Mouse (Mus musculus) heart, postnatal 36 days (tissue): ENCODE measurements around the gene Jph3. TPM values are rescaled to one million over a fixed set of nuclear protein-coding genes. Genes with fewer than 3 reads are reported as not detected.

Experiments used
- DNase-seq, 2 experiments: peaks; one replicate each; pipeline ENCODE4 v3.0.0; 2021 to 2022
- intact Hi-C: fragments of 180-260 bp; cut with DNase I; formaldehyde crosslinking; loops from one replicate; pipeline ENCODE4 v1.15.1; 2025
- total RNA-seq, 2 experiments: library from RNA; stranded (reverse); gene quantifications; 2 replicates each; pipeline ENCODE4 v1.2.3; 2021

The Jph3 gene
- total RNA-seq, 2 experiments from 2014 or later: 0.08 TPM; not detected in 1

DNA sequence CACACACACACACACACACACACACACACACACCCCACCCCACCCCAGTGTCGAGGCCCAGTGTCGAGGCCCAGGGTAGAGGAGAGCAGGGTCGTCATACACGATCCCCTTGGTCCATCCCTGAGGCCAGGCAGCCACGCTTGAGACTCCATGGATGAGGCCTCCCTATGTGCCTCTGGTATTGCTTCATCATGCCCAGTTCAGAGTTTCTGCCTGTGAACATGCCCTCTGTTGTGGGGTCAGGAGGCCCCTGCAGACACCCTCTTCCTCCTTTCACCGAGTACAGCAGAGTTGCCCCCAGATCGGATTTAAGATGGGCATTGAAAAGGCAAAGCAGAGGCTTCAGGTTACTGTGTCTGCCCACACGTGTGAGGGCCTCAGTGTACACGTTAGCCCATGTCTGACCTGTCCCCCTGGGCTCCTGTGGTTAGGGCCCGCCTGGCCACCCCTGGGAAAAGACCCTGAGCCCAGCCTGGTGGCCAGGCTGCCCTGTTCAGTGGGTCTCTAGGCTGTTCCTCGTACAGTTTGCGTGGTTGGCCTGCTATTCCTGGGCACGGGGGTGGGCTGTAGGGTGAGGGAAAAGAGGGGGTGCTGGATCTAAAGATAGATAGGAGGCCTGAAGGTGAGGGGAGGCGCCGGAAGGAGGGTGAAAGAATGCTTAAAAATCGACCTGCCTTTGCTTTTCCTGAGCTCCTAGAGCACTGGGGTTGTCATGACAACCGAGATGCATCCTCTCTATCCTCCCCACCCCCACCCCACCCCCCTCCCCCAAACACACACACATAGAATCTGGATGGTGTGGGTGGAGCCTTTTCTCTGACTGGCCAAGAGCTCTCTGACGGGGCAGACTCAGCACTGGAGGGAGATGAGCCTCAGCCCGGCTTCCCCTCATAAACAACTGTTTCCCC lies 41.7 kb downstream of the Jph3 start:
- intact Hi-C loops: no loop called here
- DNase-seq: no peak

DNA sequence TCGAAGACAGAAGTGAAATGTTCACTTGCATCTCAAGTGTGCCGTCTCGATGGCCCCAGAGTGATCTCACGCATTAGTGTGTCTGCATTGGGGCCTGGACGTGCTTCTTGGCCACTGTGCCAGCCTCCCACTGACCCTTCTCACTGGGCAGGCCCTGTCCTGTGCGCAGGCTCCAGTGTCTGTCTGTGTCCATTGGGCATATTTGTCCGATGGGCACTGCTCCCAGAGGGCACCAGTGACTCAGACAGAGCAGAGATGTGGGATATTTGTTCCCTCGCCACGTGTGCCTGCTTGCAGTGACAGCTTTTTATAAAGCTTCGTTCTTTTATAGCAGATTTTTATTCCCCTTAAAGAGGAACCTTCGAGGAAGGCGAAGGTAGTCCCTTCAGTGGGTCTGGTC lies 44.5 kb downstream of the Jph3 start:
- no peak for DNase-seq
- intact Hi-C loops: no loop called here

DNA sequence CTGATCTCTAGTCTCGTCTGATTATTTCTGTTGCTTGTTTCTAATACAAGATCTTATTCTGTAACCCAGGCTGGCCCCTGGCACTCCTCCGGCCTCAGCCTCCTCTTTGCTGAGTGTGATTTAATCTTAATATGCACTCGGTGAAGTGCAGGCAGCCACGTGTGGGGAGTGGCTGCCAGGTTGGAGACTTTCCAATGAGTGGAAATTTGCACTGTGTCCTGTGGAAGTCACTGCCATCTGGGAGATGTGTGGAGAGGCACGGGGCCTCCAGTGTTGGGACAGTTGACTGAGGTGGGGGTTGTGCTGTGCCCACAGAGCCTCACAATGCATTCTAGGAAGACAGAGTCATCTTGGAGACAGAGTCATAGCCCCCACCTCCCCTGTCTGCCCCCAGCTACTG lies 53.1 kb downstream of the Jph3 start:
- intact Hi-C loops: no loop called here
- DNase-seq: no peak

DNA sequence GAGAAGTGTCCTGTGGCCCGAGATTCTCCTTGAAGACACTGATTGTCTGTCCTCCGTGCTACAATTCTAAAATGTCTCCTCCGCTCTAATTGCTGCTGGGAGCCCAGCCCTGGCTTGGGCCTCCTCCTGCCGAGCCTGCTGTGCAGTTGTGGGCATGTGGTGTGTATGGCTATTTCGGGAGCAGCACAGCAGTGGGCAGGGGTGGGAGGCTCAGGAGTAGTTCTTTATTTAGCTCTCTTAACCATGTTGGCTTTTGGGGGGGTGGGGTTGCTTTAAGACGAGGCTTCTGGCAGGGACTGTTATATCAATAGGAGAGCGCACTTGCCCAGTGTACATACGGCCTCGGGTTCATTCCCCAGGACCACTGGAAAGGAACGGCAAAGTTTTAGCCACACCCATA lies 57.1 kb downstream of the Jph3 start:
- peak in 1 of 2 experiments; percentile 12 for DNase-seq

DNA sequence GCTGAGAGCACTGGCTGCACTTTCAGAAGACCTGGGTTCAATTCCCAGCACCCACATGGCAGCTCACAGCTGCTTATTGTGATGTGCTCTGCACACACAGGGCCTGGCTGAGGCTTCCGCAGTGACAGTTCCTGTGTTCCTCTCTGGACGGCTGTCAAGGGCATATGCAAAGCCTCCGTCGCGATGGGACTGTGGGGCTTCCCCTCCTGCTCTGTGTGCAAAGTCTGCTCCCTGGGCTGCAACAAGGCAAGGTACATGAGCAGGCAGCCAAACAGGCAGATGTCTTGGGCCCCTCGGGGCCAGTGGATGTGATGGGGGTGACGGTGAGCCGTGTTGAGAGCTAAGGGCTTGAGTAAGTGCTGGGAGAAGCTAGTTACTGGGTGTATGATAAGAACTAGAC lies 59.4 kb downstream of the Jph3 start:
- intact Hi-C loops: no loop called here
- no peak for DNase-seq

More for the DNA sequence above, 57.1 kb downstream of the Jph3 start:
- intact Hi-C loops: no loop called here

DNA sequence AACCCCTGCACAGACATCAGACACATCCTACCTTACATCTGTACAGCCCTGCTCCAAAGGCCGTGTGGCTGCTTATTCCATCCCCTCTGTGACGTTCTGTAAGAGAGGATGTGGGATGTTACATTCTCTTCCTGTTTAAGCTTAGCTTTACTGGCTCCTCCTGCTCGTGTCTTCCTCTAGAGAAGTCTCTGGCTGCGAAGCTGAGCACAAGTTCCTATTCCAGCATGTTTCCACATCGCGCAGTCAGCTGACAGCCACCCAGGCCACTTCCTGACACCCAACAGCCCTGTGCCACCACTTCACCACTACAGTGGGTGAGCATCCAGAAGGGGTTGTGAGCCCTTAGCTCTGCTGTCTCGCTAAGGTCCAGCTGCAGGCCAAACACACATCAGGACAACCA lies 62.7 kb downstream of the Jph3 start:
- intact Hi-C loops: no loop called here
- no peak for DNase-seq

DNA sequence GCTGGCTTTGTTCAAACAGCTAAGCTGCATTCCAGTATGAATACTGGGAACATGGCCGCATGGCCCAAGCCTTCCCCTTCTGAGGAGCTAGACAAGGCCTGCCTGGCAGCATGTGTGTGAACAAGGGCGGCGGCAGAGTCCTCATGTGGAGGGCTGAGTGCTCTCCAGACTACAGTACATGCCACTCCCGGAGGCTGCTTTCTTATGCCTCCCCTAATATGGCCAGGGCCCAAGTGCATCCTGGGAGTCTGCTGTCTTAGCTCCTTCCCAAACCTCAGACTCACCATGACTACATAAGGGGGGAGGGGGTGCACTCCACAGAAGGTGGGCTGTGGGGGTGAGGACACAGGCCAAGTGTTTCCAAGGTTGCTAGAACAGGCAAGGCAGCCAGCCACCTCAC lies 63.2 kb downstream of the Jph3 start:
- intact Hi-C loops: no loop called here
- no peak for DNase-seq

DNA sequence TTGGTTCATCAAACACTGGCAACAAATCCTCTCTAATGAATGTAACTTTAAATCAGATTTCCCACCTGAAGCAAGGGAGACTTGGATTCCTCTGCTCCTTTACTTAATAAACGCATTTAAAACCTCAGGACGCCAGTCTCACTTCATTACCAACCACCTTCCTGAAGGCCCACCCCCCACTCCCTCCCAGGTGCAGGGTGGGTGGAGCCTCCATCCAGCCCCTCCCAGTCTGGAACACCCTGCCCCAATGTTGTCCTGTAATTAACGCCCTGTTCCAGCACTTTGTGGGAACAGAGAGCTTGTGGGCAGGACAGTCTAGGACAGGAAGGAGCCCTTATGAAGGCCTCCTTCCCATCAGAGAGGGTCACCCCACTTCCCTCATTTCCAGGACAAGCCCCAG lies 64.7 kb downstream of the Jph3 start:
- DNase-seq: no peak
- intact Hi-C loops: no loop called here

DNA sequence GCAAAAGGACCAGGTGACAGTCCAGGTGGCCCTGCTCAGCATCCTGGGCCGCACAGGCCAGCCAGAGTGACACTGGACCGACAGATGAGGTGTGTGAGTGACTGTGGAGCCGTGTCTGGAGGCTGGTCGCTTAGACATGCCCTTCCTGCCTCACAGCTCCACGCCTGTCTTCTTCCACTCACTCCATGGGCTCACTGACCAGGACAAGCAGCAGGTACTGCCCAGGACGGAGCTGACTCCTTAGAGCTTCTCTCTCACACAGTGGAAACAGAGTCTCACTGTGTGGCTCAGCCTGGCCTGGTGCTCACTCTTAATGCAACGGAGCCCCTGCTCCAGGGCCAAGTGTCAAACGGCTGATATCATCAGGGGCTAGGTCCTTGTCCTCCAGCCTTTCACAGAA lies 66.0 kb downstream of the Jph3 start:
- intact Hi-C loops: no loop called here
- no peak for DNase-seq

DNA sequence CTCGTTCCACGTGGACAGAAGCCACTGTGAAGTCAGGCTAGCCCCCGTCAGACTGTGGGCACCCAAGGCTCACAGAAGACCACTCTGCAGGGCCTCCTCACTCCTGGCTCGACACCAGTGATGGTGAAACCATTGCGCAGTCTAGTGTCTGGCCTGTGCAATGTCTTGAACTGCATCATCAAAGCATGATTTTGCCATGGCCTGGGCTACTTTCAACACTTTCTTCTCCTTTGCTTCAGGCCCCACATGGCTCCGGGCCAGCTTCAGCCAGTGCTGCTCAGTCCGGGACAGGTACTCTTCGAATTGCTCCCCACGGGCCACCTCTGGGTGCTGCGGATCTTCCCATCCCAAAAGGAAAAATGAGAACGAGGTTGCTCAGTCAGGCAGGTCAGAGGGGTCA lies 67.0 kb downstream of the Jph3 start:
- no peak for DNase-seq
- intact Hi-C loops: no loop called here

DNA sequence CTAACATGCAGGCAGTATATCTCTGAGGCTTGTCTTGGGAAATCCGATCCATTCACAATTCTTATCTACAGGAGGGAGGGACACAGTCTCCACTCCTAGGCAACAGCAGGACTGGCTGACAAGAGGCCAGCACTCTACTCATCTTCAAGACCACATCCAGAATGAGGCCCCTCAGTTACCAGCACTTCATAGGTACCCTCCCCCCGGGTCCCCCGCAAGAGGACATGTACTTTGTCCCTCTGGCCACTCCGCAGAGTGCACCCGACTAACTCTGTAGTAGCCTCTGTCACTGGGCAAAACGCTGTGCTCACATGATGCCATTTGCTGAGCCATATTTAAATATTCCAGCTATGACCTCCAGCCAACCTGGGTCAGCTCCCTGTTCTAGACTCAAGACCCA lies 69.0 kb downstream of the Jph3 start:
- DNase-seq: no peak
- intact Hi-C loops: no loop called here

DNA sequence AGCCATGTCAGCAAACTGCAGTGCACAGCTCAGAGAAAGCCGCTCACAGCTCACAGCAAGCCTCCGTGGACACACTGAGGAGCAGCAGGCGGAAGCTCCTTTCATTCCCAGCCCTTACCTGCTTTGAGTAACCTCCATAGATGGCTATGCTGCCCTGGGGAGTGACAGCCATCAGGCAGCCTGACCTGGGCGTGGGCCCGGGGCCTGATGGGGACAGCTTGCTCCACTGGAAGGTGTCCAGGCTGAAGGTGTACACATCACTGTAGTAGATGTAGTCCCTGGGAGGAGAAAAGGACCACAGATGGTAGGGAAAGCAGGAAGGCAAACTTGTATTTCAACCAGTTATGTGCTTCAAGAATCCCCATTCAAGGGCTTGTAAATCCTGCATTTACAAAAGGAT lies 75.4 kb downstream of the Jph3 start:
- DNase-seq: no peak
- intact Hi-C loops: no loop called here

DNA sequence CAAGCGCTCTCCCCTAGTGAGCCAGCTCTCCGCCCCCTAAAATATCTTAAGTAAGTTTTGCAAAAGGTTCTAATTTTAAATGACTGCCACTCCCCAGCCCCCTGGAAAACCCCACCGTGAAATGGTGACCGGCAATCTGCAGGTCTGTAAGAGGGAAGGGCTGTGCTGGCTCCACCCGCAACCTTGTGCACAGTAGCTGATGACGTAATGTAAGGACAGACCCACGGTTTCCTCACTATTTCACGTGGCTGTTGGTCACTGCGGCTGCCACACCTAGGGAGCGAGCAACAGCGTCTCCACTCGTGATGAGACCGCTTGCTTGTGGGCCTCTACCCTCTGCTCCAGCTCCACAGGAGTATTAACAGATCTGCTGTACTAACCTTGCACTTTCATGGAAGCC lies 76.7 kb downstream of the Jph3 start:
- DNase-seq: no peak
- intact Hi-C loops: no loop called here

DNA sequence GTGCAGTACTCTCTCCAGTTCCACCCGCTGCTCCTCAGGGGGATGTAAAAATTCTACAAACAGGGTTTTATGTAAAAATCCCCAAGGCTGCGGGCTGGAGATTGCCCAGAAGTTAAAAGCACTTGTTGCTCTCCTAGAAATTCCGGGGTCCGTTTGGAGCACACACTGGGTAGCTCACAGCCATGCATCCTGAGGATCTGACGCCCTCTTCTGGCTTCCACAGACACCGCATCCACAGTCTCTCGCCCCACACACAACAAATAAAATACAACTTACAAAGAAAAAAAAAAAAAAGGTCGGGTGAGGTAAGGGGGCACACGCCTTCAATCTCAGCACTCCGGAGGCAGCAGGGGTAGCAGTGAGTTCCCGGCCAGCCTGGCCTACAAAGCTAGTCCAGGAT lies 78.6 kb downstream of the Jph3 start:
- intact Hi-C loops: no loop called here
- DNase-seq: no peak

DNA sequence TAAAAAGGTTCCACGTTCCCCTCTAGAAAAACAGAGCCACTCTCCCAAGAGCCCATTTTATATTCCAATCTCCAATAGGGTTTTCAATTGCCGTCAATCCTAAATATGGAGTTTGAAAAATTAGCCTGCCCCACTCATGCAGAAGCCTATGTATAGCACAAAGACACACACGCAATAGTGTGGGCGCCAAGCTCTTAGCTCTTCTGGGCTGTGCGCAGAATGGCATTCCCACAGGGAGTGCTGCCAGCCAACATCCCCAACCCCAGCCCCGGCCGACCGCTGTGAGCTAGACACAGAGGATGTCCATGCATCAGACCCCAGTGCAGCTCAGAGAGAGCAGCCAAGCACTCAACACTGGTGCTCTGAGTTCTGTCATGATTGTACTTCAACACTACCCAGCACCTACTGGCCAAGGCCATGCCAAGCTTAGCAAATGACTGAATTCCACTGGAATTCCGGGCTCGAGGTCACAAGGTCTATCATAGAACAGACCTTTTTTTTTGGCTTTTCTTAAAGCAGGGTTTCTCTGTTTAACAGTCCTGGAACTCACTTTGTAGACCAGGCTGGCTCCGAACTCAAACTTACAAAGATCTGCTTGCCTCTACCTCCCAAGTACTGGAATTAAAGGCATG lies 80.2 kb downstream of the Jph3 start:
- DNase-seq: no peak
- intact Hi-C loops: no loop called here

DNA sequence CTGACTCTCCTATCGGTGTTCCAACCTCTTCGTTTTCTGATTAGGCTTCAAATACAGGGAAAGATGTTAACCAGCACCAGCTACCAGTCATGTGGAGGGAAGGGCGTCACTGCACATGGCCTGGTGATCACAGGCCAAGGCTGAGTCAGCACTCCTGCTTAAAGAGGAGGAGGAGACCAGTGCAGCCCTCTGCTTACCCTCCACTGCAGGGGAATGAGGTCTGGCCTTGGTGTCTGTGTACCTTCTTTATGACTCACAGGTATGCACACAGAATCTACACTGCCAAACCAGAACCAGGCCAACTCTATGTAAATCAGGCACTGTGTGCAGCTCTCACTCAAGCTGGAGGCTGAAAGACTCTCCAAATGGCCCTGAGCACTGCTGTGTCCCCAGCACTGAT lies 82.1 kb downstream of the Jph3 start:
- DNase-seq: no peak
- intact Hi-C loops: no loop called here

DNA sequence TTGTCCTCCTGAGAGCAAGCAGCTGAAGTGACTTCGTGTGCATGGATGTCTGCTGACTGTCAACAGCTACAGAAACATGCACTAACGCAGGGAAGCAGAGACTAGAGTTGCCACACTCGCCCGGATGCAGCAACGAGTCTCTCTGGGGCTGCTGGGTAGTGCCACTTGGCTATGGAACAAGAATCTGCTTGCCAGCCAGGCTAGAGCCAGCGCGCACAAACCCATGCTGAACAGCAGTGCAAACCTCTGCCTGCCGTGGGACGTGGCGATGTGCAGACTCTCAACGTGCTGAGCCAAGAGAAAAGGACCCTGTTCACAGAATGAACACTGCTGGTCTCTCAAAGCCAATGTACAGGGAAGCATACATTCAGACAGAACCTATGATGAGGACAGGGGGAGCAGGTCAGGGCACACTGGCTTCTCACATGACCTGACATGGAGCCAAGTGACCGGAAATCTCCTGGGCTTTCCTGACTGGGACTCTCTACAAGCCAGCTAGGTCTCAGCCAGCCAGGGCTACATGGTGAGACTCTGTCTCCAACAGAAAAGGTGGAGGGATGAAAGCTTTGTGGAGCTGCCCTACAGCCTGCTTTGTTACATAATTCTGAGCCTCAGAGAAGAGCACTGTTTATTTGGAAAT lies 82.6 kb downstream of the Jph3 start:
- intact Hi-C loops: no loop called here
- peak in 1 of 2 experiments; percentile 9 for DNase-seq

DNA sequence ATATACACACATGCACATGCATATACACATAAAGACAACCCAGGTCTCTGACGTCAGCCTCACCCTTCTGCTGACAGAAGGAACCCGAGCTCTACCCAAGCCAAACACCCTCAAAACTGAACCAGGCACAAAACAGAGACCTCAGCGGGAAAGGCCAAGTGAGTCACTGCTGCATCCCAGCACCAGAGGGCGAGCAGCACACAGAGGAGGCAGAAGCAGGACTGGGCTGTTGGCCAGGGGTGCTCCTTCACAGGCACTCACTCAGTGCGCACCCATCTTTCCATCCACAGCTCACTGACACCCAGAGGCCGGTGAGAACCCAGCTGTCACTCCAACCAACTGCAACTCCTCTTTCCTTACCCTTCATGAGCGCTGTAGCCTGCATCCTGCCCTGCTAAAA lies 88.8 kb downstream of the Jph3 start:
- intact Hi-C loops: no loop called here
- DNase-seq: no peak

DNA sequence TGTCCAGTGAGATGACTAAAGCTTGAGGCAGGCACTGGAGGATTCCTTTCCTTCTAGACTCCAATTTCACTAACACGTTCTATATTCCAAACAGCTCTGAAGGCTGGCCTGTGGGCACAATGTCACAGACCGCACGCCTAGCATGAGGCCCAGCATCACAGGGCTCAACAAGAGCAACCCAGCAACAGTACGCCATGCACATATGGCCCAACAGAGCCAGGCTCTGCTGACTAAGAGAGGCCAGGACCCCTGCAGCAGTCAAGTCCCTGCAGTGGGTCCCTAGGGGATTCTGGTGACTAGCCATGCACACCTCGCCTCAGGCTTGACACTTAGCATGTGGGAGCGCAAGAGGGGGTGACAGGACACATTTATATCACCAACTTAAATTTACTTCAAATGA lies 91.4 kb downstream of the Jph3 start:
- intact Hi-C loops: no loop called here
- DNase-seq: no peak

DNA sequence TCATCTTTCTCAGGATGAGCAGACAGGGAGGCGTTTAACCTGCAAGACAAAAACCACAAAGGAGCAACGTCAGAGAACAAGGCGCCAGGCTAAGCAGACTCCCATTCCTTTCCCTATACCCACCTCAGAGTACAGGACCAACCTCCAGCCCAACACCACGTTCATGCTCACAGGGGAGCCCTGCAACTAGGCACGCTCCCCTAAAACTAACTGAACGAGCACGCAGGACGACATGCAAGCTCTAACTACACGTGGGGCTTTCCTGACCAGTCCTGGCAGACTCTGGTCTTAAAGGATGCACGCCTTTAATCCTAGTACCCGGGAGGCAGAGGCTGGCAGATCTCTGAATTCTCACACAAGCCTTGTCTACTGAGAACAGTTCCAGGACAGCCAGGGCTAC lies 91.9 kb downstream of the Jph3 start:
- no peak for DNase-seq
- intact Hi-C loops: no loop called here

DNA sequence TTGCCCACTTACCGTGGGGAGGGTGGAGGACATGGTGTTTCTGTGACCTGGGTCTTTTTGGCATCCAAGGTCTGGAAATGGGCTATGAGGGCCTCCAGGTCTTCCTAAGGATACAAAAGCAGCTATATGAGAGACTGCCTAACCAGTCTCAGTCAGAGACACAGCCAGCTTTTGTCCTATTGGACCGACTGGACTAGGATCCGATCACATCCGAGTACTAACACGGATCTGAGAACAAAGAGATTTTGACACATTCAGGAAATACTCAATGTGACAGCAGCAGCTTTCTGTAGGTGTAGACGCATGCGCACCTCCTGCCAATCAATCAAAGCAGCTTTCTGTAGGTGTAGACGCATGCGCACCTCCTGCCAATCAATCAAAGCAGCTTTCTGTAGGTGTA lies 92.3 kb downstream of the Jph3 start:
- intact Hi-C loops: no loop called here
- no peak for DNase-seq

DNA sequence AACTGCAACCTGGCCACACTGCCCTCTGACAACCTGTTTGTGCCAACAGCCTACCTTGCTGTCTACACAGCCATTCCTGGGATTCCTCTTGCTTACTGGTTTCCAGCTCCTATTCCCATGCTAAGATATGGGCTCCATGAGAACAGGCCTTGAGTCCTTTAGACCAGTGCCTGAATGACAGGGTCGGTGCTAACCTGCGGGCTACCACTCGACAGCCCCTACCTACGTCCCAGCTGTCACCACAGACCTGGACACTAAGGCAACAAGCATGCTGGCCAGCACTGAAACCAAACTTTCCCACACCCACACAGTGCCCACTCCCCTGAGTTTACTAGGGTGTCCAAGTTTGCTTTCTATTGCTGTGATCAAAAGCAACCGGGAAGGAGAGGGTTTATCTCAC lies 98.3 kb downstream of the Jph3 start:
- no peak for DNase-seq
- intact Hi-C loops: no loop called here
